Mouse (Mus musculus): Measurements from ENCODE around the gene Tnfrsf26. TPM values are rescaled to one million over a fixed set of nuclear protein-coding genes. Genes with fewer than 3 reads are reported as not detected.

The Tnfrsf26 gene
- polyA plus RNA-seq, 1 experiment from 2014 or later, result 0.46 TPM

DNA sequence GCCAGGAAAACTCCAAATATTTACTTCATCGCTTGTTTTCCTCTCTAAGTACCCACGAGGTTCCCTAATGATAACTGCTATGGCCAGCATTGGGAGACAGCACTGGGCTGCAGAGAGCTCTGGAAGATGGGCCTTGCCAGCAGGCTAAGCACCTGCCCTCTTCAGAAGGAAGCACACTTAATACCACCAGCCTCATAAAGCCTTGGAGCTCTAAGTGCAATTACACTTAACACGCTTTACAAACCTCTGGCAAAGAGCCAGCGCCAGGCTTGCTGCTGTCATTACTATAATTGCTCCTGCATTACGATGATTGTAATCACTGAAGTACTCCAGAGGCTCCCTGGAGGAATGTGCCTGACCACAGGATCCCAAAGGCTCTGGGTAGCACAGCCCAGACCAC lies 33.7 kb downstream of the Tnfrsf26 start:
- Histone ChIP-seq H3K4me2 (no peak overlapping the region), H3K4me3 (no peak overlapping the region), H3K36me3 (peaks cover 42% of the 10 kb centered on the region), H3K9me3 (no peaks in the 10 kb centered on the region), H3K27ac (no peak overlapping the region), H3K27me3 (no peaks in the 10 kb centered on the region), H3K9ac (no peak overlapping the region), H3K4me1 (peaks cover 19% of the 10 kb centered on the region)
- WGBS, result 61% methylated on average over 5 of the region's 5 CpGs
- ATAC-seq (ENCODE audit: insufficient number of reproducible peaks, insufficient read depth, low FRiP score, low TSS enrichment, low read depth), result no peak

GRCm38 (mm10) chr7:143592255-143592654 lies 36.3 kb downstream of the Tnfrsf26 start:
- WGBS, result 81% methylated on average over 10 of the region's 10 CpGs

GRCm38 (mm10) chr7:143588006-143588405 lies 40.5 kb downstream of the Tnfrsf26 start:
- Histone ChIP-seq H3K4me3 (no peak overlapping the region), H3K4me2 (no peak overlapping the region), H3K27me3 (no peaks in the 10 kb centered on the region), H3K9ac (no peak overlapping the region), H3K36me3 (peaks cover 89% of the 10 kb centered on the region), H3K27ac (no peak overlapping the region), H3K9me3 (no peaks in the 10 kb centered on the region), H3K4me1 (no peaks in the 10 kb centered on the region)
- ATAC-seq (ENCODE audit: insufficient number of reproducible peaks, insufficient read depth, low FRiP score, low TSS enrichment, low read depth), result no peak
- 85% methylated on average over 4 of the region's 4 CpGs for WGBS

More at GRCm38 (mm10) chr7:143592255-143592654, 36.3 kb downstream of the Tnfrsf26 start:
- peaks cover 63% of the 10 kb centered on the region for H3K36me3 ChIP-seq
- H3K4me1 ChIP-seq, result peaks cover 10% of the 10 kb centered on the region
- H3K9ac ChIP-seq, result 0 out of 2 replicates have a peak overlapping the region, but pooled peaks have one; percentile 21
- H3K27ac ChIP-seq, result no peak overlapping the region
- H3K4me2 ChIP-seq, result no peak overlapping the region
- H3K27me3 ChIP-seq, result no peaks in the 10 kb centered on the region
- no peak for ATAC-seq (ENCODE audit: insufficient number of reproducible peaks, insufficient read depth, low FRiP score, low TSS enrichment, low read depth)
- no peaks in the 10 kb centered on the region for H3K9me3 ChIP-seq
- H3K4me3 ChIP-seq, result no peak overlapping the region

DNA sequence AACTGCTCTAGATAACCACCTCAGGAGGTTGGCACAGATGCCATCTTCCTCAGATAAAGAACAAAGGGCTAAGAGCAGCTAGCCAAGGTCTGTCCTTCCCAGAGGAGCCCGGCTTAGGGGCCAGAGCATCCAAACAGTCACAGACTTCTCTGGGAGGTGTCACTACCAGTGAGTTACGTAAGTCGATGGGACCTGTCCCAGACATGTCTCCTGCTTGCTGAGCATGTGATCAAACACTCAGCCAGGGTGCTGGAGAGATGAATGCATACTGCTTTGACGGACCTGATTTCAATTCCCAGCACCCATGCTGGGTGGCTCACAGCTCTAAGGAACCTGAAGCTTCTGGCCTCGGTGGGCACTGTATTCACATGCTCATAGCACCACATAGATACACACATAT lies 40.9 kb downstream of the Tnfrsf26 start:
- Histone ChIP-seq H3K4me1 (no peaks in the 10 kb centered on the region), H3K36me3 (peaks cover 90% of the 10 kb centered on the region), H3K9me3 (no peaks in the 10 kb centered on the region), H3K4me2 (no peak overlapping the region), H3K27me3 (no peaks in the 10 kb centered on the region), H3K4me3 (no peak overlapping the region), H3K9ac (no peak overlapping the region), H3K27ac (no peak overlapping the region)
- 89% methylated on average over 5 of the region's 5 CpGs for WGBS
- ATAC-seq (ENCODE audit: insufficient number of reproducible peaks, insufficient read depth, low FRiP score, low TSS enrichment, low read depth), result no peak

DNA sequence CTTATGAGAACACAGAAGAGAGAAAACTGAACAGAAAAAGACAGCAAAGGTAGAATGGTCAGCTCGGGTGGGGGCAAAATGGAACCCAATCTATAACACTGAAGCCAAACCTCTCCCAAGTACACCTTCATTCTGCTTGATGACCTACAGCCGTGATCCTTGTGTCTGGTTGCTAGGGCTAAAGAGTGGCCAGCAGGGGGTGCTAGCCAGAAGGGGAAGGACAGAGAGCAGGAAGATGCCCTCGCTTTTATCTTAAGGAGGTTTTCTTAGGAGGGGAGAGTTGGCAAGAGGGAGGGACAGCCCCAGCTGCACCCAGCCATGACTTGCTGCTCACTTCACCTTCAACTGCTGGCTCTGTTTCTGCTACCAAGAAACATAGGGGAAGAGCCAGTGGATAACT lies 44.6 kb downstream of the Tnfrsf26 start:
- Histone ChIP-seq H3K9ac (no peak overlapping the region), H3K27ac (no peak overlapping the region), H3K27me3 (no peaks in the 10 kb centered on the region), H3K9me3 (no peaks in the 10 kb centered on the region), H3K36me3 (peaks cover 91% of the 10 kb centered on the region), H3K4me3 (no peak overlapping the region), H3K4me2 (no peak overlapping the region), H3K4me1 (no peaks in the 10 kb centered on the region)
- no peak for ATAC-seq (ENCODE audit: insufficient number of reproducible peaks, insufficient read depth, low FRiP score, low TSS enrichment, low read depth)
- 29% methylated on average over 3 of the region's 3 CpGs for WGBS

- Histone ChIP-seq H3K36me3 (peaks cover 92% of the 10 kb centered on the region), H3K27me3 (no peaks in the 10 kb centered on the region), H3K27ac (no peak overlapping the region), H3K9me3 (no peaks in the 10 kb centered on the region), H3K4me1 (no peaks in the 10 kb centered on the region), H3K9ac (no peak overlapping the region), H3K4me3 (no peak overlapping the region), H3K4me2 (no peak overlapping the region)
- WGBS, result 94% methylated on average over 5 of the region's 5 CpGs
- ATAC-seq (ENCODE audit: insufficient number of reproducible peaks, insufficient read depth, low FRiP score, low TSS enrichment, low read depth), result no peak
Observed at GRCm38 (mm10) chr7:143583025-143583424, 45.5 kb downstream of the Tnfrsf26 start.

DNA sequence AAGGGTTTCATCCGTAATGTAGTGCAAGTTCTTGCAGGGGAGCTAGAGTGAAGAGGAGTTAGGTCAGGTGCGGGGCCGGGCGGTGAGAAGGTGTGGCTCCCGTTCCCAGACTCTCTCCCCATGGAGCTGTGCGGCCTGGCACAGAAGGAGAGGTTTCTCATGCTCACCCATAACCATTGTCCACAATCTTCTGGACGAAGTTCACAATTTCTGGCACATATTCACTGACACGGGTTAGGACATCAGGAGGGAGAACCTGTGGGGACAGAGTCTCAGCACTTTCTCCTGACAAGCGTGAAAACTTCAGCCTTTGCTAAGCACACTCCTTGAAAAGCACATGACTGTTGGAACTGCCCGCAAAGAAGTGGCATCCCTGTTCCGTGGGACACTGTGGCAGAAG lies 52.8 kb downstream of the Tnfrsf26 start:
- 92% methylated on average over 11 of the region's 11 CpGs for WGBS
- Histone ChIP-seq H3K27me3 (no peaks in the 10 kb centered on the region), H3K4me2 (no peak overlapping the region), H3K36me3 (peaks cover 95% of the 10 kb centered on the region), H3K9ac (no peak overlapping the region), H3K4me3 (no peak overlapping the region), H3K4me1 (no peaks in the 10 kb centered on the region), H3K9me3 (no peaks in the 10 kb centered on the region), H3K27ac (no peak overlapping the region)
- no peak for ATAC-seq (ENCODE audit: insufficient number of reproducible peaks, insufficient read depth, low FRiP score, low TSS enrichment, low read depth)

DNA sequence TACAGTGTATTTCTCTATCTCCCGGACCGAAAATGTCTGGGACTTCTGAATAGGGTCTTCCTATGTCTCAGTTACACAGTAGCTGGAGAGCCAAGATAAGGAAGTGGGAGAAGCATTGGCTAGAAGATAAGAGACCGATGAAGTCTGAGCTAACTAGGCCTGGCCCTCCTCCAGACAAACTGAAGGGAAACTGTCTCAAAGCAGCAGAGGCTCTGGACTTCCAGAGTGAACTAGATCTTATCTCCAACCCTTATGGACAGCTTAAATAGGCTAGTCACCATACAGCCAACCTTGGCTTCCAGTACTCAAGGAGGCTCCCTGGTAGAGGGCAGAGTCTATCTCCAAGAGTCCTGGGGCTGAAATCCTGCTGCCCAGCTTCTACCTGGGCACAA lies 62.9 kb downstream of the Tnfrsf26 start:
- Histone ChIP-seq H3K4me1 (no peaks in the 10 kb centered on the region), H3K4me3 (no peak overlapping the region), H3K36me3 (peaks cover 98% of the 10 kb centered on the region), H3K9ac (no peak overlapping the region), H3K9me3 (no peaks in the 10 kb centered on the region), H3K27ac (no peak overlapping the region; the same call in 1 of the 2 replicates), H3K4me2 (no peak overlapping the region), H3K27me3 (no peaks in the 10 kb centered on the region)
- WGBS, result 95% methylated on average over 3 of the region's 3 CpGs
- no peak for ATAC-seq (ENCODE audit: insufficient number of reproducible peaks, insufficient read depth, low FRiP score, low TSS enrichment, low read depth)

DNA sequence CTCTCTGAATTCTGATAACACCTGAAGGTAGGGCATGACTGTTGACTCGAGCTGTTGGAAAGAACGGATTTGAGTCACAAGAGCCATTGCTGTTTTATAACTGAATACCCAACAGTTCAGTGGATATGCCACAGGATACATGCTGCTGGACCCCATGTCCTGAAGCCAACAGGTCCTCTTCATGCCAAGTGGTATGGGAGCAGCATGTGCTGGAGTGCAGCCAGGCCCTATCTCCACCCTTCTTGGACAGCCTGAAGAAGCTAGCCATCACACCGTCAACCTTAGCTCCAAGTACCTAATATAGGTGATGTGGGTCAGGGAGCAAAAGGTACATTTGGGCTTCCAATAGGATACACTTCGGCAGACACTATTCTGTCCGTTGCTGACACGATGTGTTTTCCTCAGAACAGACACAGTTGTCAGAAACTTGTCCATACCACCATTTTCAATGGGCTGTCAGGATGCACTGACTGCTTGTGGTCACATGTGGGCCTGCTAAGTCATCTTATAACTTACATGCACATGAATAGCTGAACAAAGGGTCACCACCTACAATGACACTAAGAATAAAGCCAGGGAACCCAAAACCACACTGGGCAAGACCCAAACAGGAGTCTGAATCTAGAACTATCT lies 63.4 kb downstream of the Tnfrsf26 start:
- Histone ChIP-seq H3K36me3 (peaks cover 98% of the 10 kb centered on the region), H3K27me3 (no peaks in the 10 kb centered on the region), H3K4me2 (no peak overlapping the region), H3K9ac (no peak overlapping the region), H3K9me3 (no peaks in the 10 kb centered on the region), H3K4me1 (no peaks in the 10 kb centered on the region), H3K27ac (no peak overlapping the region), H3K4me3 (no peak overlapping the region)
- 93% methylated on average over 6 of the region's 6 CpGs for WGBS
- ATAC-seq (ENCODE audit: insufficient number of reproducible peaks, insufficient read depth, low FRiP score, low TSS enrichment, low read depth), result no peak

GRCm38 (mm10) chr7:143563787-143564186 lies 64.7 kb downstream of the Tnfrsf26 start:
- no peak for ATAC-seq (ENCODE audit: insufficient number of reproducible peaks, insufficient read depth, low FRiP score, low TSS enrichment, low read depth)
- Histone ChIP-seq H3K4me1 (no peaks in the 10 kb centered on the region), H3K27ac (no peak overlapping the region), H3K36me3 (peaks cover 98% of the 10 kb centered on the region), H3K4me2 (no peak overlapping the region), H3K9me3 (no peaks in the 10 kb centered on the region), H3K4me3 (no peak overlapping the region), H3K27me3 (no peaks in the 10 kb centered on the region), H3K9ac (no peak overlapping the region)
- WGBS, result 89% methylated on average over 5 of the region's 5 CpGs
